Mouse (Mus musculus): ENCODE data around the gene Ccdc60.
"Not testable (repeated sequence)": the region's sequence is repeated elsewhere in the genome, so short reads cannot be mapped to it uniquely, and the experiment has no call there.

The Ccdc60 gene

DNA sequence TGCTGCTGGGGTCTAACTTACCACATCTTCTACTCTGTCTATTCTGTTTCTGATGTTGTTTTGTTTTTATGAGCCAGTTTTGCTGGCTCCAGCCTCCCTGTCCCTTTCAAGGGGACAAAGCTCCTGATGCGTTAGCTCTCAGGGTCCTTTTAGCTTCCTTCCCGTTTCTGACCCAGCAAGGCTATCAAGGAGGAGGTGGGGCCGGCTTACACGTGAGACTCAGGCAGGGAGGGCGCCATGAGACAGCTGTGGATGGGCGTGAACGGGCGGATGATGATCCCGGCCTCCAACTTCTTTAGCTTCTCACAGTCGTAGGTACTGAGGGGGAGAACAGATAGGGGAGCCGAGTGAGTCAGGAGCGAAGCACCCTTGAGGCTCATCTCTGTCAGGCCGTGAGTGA, 108.2 kb downstream of the Ccdc60 start:
- DNase-seq = no peak

DNA sequence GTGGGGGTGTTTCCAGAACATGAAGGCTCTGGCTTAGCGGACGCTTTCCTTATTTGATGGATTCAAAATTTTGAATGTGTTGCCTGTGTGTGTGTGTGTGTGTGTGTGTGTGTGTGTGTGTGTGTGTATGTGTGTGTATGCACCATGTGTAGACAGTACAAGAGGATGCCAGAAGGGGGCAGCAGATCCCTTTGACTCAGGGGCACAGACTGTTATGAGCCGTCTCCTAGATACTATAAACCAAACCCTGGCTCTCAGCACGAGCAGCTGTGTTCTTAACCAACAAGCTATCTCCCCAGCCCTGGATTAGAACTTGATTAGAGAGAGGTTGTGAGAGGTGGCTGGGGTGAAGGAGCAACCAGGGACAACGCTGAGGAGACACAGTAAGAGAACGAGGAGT, 117.1 kb downstream of the Ccdc60 start:
- no peak for DNase-seq

DNA sequence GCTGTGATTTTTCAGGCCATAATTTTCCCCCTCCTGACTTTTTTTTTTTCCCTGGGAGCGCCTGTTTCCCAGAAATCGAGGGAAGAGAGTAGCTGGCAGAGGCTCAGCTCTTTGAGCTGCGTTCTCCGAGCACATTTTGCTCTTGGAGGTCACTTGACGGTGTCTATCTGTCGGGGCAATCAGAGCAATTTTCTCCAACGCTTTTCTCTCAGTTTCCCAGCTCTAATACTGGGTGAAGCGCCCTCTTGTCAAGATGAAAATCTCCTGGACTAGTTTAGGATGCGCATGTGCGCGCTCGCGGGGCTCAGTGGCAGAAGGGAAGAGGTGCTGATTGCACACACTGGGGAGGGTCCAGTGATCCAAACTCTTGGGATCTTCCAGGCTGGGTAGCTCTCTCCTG, 121.8 kb downstream of the Ccdc60 start:
- DNase-seq = no peak

DNA sequence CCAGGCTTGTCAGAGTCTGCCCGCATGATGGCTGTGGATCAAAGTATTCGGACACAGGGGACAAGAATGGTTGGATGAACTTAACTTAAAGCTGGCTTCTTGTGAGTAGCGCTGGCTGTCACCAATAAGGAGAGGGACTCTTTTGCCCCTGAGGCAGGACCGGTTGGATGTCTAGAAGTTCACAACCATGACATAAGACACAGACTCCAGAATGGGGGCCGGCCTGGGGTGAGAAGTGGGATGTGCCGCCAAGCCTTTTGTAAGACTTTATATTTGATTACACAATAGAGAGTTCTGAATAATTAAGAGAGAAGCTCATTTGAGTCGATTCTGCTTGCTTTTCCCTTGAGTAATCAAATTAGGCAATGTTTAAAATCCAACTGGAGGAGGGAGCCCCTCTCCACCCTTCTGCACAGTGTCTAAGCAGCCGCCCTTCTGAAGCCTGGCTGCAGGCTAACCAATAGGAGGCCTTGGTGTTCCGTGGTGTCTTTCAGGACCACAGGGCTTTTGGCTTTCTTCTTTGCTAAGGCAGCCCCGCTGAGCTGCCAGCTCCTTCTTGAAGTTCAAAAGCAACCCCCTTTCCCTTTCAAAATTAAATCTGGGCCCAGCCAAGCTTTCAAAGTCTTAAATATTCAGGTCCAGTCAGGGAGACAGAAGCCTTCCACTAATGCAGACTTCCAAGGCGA, 123.4 kb downstream of the Ccdc60 start:
- no peak for DNase-seq

DNA sequence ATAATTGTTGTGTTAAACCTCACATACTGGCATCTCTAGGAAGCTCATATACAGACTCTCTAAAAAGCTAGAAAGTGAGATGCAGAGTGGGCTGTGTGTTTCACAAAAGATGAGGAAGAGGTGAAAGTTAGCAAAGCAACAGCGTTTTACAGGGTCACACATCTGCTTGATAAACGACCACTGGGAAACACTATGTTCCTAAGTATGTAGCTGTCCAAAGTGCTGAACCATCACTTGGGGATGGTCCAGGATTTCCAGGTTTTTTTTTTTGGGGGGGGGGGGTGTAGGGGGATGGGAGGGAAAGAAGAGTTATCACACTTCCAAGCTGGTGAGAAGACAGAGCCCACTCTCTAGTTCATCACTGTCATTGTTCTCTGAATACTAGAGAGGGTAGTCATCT, 134.0 kb downstream of the Ccdc60 start:
- no peak for DNase-seq

DNA sequence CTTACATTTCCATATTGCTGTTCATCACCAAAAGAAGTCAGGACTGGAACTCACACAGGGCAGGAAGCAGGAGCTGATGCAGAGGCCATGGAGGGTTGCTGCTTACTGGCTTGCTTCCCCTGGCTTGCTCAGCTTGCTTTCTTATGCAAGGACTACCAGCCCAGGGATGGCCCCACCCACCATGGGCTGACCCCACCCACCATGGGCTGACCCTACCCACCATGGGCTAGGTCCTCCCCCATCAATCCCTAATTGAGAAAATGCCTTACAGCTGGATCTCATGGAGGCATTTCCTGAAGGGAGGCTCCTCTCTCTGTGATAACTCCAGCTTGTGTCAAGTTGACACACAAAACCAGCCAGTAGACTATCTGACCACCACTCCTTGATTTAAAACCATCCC, 142.3 kb downstream of the Ccdc60 start:
- DNase-seq = not testable (repeated sequence)

DNA sequence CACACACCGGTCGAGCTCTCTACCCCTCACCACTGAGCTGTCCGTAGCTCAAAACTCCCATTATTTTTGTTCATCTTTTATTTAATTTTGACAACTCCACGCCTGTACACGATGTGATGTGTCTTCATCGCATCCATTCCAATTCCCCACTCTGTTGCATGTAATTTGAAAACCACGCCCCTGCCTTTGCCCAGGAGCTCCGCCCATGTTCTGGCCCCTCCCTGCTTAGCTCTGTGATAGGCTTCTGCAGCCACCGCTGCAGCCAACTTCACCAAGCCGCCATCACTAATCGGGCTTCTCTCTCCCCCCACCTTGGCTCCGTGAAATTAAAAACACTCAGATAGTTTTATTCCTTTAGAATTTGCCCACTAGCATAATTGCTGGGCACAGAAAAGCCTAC, 144.1 kb downstream of the Ccdc60 start:
- DNase-seq = no peak

DNA sequence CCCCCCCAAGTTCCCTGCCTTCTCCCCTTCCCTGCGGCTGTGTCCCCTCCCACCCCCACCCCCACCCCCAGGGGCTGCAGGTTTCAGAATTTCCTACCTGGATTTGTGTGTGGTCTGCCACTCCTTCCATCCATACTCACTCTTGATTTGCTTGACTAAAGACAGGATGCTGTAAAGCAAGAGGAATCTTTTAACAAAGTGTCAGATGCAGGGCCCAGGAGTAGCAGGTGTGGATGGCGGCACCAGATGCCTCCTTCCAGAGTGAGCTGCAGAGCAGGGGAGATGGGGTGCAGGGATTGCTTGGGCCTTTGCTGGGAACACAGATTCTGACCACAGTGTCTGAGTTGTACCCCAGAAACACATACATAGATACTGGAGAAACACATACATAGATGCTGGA, 148.1 kb downstream of the Ccdc60 start:
- DNase-seq = no peak

DNA sequence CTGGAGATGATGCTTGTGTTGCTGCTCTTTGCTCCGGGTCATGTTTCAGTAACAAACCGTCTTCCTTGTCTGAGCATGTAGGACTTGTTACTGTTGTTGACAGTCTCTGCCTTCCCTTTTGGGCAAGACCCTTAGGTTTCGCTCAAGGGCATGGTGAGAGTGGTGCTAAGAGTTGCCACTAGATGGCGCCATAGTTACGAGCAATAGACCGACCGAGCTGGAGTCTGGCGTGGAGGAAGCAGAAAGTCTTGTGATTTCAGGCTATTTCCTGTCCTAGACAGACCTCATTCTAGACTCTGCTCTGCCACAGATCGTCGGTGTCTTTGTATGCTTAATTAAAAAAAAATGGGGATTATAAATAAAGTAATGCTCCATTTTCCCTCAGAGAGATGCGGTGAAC, 165.4 kb downstream of the Ccdc60 start:
- peak; percentile 41 to 50 for DNase-seq

DNA sequence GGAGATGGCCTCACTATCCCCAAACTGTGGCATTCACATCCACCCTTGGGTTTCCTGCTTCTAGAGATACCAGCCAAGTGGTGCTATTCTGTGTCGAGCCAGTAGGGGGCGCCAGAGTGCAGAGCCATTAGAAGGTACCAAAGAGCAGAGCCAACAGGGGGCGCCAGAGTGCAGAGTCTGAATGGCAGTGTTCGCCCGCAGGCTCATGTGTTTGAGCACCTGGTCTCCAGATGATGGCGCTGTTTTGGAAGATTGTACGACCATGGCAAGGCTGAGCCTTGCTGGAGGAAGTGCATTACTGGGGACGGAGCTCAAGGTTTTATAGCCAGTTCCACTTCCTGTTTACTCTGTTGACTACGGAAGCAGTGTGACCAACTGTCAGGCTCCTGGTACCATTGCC, 172.2 kb downstream of the Ccdc60 start:
- peak; percentile 46 to 49 for DNase-seq

DNA sequence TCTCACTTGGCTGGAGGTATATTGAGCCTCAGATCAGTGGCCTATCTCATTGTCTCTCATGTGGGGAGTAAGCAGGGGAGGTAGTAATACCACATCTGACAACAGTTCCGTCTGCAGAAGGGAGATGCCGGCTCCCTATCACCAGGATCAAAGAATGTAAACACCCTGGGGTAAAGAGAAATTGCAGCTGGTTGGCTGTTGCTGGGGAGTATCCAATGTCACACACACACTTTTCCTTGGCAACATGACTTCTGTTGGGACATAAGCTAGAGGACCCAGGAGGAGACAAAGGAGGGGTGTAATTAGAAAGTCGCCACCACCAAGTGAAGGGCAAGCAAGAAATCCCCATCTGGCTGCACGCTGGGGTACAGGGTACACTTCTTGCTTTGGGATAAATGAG, 172.7 kb downstream of the Ccdc60 start:
- DNase-seq = no peak

DNA sequence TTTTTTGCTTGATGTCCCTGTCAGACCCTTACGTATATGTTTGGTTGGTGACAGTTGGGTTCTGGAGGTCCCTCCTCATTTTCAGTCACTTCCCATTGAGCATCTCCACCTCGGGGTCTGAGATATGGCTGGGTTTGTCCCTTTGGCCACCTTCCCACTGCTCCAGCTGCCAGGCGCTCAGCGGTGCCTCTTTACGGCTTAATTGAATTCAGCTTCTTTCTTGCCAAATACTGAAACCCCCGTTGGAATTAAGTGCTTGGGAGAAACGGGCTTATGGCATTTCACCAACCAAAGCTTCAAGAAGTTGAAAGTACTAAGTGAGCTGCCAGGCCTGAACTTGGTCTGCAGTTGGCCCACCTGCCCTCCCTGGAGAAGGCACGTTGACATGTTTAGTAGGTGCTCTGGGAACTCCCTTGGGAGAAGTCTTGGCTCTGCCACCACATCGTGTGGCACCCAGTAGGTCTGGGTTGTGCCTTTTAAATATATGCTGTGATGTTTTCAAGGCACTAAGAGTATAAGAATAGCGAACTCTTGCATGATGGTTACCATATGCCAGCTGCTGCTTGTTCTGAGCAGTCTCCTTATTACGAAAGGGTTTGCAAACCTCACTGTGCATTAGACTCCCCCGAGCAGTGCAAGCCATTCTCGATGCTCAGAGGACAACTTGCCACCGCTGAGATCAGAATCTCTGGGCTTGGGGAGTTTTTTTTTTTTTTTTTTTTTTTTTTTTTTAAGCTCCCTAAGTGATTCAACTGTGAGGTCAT, 173.5 kb downstream of the Ccdc60 start:
- DNase-seq = no peak

DNA sequence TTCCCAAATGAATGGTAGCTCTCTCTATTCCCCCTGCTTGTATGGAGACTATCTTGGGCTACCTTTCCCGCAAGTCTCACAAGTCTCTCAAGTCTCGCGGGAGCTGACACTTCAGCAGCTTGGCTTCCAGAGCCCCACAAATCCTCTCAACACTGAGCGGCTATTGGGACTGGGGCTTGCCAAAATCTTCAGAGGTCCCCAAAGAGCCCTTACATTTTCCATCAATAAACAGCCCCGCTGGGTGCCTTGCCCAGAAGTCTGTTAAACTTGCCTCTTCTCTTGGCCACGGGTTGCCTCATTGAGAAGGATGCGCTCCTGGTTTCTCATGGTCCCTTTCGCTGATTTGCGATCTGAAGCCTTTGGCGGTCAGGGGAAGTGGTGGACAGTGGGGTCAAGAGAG, 180.1 kb downstream of the Ccdc60 start:
- no peak for DNase-seq

DNA sequence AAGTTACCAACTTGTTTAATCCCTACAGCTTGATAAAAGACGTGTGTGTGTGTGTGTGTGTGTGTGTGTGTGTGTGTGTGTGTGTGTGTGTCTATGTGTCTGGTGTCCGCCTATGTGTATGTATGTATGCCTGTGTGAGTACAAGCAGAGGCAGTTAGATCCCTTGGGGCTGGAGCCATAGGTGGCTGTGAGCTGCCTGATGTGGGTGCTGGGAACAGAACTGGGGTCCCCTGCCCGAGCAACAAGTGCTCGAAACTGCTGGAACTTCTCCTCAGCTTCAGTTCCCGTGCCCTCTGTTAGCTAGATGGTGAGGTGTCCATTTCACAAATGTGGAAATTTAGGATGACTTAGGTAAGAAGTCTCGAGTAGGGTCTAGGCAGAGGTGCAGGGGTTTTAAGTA, 204.6 kb downstream of the Ccdc60 start:
- no peak for DNase-seq

DNA sequence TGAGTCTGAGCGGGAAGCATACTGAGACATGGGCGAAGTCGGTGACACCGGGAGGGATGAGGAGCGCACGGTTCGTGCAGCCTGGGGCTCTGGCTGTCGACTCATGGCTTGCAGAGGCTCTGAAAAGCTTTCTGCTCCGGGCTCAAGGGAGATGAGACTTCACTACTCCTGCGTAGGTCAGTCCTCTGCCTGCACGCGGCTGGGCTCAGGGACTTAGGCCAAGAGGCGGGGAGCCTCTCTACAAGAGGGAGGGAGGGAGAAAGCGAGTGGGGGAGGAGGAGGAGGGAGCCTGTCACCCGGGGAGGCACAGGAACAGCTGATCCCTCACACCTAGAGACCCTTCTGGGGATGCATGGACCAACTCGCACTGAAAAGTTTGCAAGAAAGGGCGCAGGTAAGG, 205.7 kb downstream of the Ccdc60 start, which contains the start of gene Tmem233:
Tmem233 (minus strand) TSS at position 164 of the 400 bp plus-strand sequence.
- no peak for DNase-seq

DNA sequence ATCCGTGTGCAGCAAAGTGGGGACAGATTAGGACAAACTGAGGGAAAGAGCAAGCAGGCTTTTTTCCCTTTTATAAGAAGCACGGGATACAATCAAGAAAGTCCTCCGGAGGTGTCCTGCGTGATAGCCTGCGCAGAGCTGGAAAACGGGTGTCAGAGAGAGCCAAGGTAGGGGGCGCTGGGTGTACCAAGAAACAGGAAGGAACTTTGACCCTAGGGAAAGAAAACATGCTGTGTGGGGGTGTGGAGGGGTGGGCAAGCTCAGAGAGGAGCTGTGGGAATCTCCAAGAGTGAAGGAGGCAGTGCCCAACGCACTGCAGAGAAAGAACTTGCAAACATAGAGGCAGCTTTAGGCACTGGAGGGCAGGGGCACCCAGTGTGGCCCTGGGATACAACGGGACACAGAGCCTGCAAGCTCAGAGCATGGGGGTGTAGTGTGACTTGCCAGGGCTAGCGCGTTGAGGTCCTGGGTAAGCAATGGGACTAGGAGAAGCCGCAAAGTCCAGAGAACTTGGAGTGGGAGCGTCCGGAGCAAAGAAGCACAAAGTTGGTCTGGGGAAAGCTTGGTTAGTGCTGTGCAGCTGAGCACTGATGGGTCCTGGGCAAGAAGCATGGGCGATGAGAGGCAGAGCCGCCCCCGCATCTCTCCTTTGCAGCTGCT, 206.4 kb downstream of the Ccdc60 start:
- DNase-seq = no peak

DNA sequence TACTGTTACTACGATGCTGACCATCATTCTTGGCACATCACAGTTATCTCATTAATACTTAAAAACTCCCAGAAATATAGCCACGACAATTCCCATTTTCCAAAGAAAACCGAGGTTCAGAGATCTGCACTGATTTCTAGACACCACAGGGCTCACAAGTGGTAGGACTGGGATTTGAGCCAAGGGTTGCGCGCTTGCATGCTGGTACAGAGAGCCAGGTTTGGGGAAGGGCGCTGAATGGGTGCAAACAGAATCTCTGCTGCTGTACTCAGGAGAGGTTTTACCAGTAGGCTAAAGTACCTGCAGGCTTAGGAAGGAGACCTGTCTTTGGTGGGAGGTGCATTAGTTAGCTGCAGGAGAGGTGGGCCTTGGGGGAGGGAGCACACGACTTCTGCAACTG, 207.2 kb downstream of the Ccdc60 start:
- DNase-seq = no peak

DNA sequence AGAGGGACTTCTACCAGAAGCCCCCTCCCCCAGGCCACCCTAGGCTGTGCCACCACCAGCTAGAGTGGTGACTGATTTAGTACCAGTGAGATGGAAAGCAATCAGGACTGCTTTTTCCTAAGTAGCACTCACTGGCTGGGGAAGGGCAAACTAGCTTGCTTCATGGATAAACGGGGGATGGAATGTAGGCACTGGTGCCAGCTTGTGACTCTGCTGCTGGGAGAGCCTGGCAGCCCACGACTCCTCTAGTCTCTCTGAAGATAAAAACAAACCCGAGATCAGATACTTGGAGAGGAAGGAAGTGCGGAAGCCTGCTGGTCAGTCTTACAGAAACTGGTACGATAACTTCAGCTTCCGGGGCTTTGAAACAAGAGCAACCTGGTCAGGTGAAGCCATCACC, 208.0 kb downstream of the Ccdc60 start:
- DNase-seq = no peak
